Mouse (Mus musculus): ENCODE data around the gene 1700025G04Rik.

Gene 1700025G04Rik

DNA sequence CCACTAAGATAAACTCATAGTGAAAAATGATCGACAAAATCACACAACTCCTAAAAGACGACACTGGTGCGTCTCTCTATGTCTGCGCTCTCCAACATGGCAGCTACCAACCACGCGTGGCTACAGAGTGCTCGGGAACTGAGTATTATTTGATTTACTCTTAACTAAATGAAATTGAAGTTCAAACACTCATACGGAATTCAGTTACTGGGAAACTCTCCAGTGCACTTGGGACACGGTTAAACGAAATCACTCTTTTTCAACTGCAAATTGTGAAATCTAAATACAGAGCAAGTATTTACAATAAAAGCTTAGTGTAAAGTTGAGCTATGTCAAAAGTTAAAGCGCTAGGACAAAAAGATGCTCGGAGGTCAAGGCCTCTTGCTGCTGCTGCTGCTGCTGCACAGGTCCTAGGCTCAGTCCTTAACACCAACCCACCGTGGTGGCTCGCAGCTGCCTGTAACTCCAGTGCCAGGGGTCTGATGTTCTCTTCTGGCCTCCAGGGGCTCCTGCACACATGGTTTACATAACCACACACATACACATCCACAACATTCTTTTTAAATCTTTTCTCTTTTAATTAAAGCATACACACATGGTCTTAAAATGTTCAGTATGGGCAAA lies 13.6 kb downstream of the 1700025G04Rik start:
- DNase-seq (ENCODE audit: low read depth, low spot score) = no peak

DNA sequence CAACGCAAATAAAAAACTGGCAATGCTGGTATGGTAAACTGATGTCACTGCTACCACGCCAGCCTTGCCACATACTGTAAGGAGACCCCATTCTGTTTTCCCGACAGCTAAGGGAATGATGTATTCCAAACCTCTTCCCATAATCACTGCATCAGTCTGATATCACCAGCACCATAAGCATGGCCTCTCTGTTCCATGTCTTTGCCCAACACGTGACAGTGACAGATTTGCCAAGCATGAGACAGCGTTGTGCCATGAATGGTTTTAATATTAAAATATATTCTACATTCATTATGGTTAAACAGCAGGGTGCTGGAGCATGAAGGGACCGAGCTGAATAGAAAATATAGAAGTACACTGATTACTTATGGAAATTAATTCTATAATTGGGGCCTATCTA lies 14.2 kb downstream of the 1700025G04Rik start:
- no peak for DNase-seq (ENCODE audit: low read depth, low spot score)

GRCm38 (mm10) chr1:152070441-152070840 lies 19.5 kb downstream of the 1700025G04Rik start:
- peak; percentile 83 for DNase-seq (ENCODE audit: low read depth, low spot score)

- DNase-seq (ENCODE audit: low read depth, low spot score) = peak; percentile 29
Observed at GRCm38 (mm10) chr1:152069745-152070144, 20.2 kb downstream of the 1700025G04Rik start.

DNA sequence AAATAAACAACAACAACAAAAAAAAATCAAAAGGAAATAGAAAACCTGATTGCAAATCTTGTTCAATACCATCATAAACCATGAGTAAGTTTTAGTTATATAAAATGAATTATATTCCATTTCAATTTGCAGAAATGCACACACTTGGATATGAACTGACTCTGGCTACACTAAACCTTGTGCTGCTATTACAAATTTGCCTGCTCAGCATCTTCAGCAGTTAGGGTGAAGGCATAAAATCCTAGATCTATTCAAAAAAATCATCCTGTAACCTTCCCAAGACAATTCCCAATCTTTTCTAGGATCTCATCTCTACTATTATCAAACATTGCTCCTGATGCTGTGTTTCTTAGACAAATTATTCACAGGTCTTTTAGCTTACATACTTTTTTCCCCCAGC lies 22.0 kb downstream of the 1700025G04Rik start:
- no peak for DNase-seq (ENCODE audit: low read depth, low spot score)

DNA sequence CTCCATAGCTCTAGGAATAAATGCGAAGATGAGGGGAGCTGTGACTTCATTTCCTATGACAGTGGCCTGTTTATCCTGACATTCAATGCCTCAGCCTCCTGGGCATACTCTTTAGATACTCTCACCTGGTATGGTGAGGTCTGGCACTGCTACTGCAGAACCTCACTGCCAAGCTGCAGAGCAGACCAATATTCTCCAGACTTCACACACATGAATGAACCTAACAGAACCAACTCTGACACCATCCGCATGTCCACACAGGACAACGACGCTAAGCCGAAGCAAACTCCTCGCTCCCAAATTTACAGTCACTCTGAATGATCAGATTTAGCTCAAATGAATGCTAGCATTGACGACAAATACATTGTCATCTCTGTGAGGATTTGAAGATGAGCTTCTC lies 24.4 kb downstream of the 1700025G04Rik start:
- no peak for DNase-seq (ENCODE audit: low read depth, low spot score)

GRCm38 (mm10) chr1:152063357-152064145 lies 26.4 kb downstream of the 1700025G04Rik start:
- no peak for DNase-seq (ENCODE audit: low read depth, low spot score)

GRCm38 (mm10) chr1:152061745-152062144 lies 28.2 kb downstream of the 1700025G04Rik start:
- no peak for DNase-seq (ENCODE audit: low read depth, low spot score)

GRCm38 (mm10) chr1:152060265-152060664 lies 29.7 kb downstream of the 1700025G04Rik start:
- DNase-seq (ENCODE audit: low read depth, low spot score) = no peak

- no peak for DNase-seq (ENCODE audit: low read depth, low spot score)
Observed at GRCm38 (mm10) chr1:152058776-152059175, 31.1 kb downstream of the 1700025G04Rik start.

DNA sequence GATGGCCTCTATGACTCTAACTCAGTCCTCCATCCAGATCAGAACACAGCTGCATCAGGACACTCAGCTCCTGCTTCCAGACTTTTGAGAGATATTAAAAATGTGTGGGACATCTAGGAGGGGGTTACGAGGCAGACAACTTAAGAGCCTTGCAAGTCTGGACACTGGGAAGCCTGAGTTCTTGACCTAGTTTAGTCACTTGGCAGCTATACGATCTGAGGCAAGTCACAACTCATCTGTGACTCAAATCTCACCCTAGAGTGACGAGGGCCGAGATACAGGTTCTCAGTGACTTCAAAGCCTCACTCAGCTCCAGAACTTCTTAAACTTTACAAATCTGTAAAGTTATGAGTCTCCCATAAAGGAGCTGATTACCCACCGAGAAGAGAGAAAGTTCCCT lies 36.8 kb downstream of the 1700025G04Rik start:
- no peak for DNase-seq (ENCODE audit: low read depth, low spot score)

DNA sequence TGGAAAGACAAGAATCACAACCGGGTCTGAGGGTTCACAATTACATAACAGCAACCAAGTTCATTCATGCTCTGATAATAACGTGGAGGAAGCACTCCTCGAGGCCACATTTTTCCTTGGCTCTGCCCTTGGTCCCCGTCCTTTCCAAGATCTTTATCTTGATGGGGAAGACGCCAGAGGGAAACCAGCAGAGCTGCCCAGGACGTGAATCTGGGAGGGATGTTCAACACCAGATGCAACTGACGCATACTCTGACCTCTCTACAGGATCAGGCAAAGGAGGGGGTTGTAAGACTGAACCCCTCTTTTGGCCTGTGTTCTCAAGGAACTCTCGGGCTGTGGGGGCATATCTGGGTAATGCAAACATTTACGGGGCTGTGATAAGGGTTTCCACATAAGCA lies 38.1 kb downstream of the 1700025G04Rik start:
- no peak for DNase-seq (ENCODE audit: low read depth, low spot score)

GRCm38 (mm10) chr1:152050037-152050436 lies 39.9 kb downstream of the 1700025G04Rik start:
- no peak for DNase-seq (ENCODE audit: low read depth, low spot score)

DNA sequence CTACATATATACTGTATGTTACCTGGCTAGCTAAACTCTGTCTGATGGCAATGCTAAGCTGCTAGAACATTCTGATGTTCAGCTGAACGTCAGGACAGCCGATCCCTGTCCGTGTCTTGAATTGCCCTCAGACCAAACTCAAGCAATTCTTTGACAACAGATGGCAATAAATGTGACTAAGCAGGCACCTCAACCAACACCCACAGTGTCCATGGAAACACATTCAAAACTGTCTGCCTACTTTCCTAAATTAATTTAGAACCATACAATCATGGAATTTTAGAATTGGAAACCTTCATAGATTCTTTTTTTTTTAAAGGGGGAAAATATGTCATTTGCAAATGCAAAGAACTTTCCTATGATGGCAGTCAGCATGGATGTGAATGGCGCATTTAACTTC lies 41.6 kb downstream of the 1700025G04Rik start:
- no peak for DNase-seq (ENCODE audit: low read depth, low spot score)

GRCm38 (mm10) chr1:152047416-152047815 lies 42.5 kb downstream of the 1700025G04Rik start:
- no peak for DNase-seq (ENCODE audit: low read depth, low spot score)

DNA sequence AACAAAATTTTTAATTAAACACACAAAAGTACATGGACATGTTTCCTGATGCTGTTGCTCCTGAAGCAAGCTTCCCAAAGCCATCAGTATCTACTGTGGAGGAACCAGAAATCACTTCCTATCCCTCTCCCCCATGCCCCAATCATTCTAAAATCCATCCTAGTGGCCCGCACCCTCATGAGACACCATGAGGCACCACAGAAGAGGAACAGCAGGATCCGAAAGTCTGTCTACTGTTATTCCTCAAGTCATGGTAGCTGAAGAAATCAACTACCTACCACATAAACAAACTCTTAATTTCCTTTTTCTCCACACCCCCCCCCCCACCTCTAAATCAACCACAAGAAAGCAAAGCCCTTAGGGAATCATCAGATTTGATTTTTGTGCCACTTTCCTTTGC lies 46.5 kb downstream of the 1700025G04Rik start:
- no peak for DNase-seq (ENCODE audit: low read depth, low spot score)

DNA sequence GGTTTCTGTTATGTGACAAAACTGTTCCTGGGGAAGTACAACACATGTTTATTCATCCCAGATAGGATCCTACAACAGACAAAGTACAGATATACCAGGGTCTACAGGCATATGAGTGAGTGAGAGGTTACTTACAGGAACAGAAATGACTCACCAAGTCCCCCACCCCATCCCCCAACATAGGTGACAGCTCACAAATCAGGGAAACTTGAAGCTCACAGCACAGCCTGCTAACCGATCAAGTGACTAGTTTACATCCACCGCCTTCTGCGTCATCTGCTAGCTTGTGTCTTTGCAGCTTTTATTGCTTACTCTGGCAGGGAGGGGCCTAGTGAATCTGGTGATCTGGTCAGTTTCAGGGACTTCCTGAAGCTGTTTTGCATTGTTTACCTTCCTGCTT lies 47.5 kb downstream of the 1700025G04Rik start:
- no peak for DNase-seq (ENCODE audit: low read depth, low spot score)

GRCm38 (mm10) chr1:152041005-152041404 lies 48.9 kb downstream of the 1700025G04Rik start:
- DNase-seq (ENCODE audit: low read depth, low spot score) = no peak

GRCm38 (mm10) chr1:152040053-152040452 lies 49.9 kb downstream of the 1700025G04Rik start:
- no peak for DNase-seq (ENCODE audit: low read depth, low spot score)

GRCm38 (mm10) chr1:152039588-152039987 lies 50.3 kb downstream of the 1700025G04Rik start:
- DNase-seq (ENCODE audit: low read depth, low spot score) = no peak

DNA sequence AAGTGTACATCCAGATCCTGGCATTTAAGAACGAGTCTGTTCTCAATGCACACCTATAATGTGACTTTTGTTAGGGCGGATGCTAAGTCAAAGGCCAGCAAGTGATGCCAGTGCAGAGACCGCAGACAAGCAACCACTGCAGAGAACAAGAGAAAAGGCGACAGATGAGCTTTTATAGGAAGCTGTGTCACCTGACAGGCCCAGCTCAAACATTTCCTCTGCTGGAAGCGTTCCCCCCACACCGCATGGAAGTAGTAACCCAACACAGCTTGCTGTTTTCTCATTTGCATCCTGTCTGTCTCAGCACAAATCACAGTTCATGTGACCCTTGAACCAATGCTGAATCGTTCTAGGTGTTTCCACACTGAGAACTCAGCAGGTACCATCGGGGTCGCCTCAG lies 51.8 kb downstream of the 1700025G04Rik start:
- no peak for DNase-seq (ENCODE audit: low read depth, low spot score)

DNA sequence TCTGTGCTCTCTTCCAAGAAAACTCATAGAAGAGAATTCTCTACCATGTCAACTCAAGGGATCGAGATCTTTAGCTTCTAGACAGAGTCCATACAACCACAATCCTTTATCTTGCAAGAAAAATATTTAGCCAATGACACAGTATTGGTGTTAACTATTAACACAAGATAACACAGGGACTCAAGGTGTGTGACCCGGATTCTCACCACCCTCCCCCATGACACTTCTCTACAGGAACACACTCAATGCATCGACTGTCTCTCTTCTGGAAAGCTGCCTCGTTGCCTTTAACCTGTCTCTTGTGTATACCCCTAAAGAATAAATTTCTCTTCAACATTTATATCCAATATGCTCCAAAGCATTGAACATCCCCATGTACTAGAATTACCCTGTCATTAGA lies 52.3 kb downstream of the 1700025G04Rik start:
- no peak for DNase-seq (ENCODE audit: low read depth, low spot score)

GRCm38 (mm10) chr1:152034766-152035165 lies 55.2 kb downstream of the 1700025G04Rik start:
- no peak for DNase-seq (ENCODE audit: low read depth, low spot score)
